Mouse (Mus musculus) MEL (cell line): Measurements from ENCODE around the gene Rhoq.

Experiments used
- CHD1 ChIP-seq: IDR thresholded peaks from 2 replicates; pipeline ENCODE4 v1.6.1; 2012; ENCODE audit warnings: low read depth, mild to moderate bottlenecking, inconsistent platforms, low read length, improper control_type of control experiment
- CHD2 ChIP-seq: IDR thresholded peaks from 2 replicates; pipeline ENCODE4 v1.6.1; 2011; ENCODE audit warnings: low read length, improper control_type of control experiment
- GABPA ChIP-seq: IDR thresholded peaks from 2 replicates; pipeline ENCODE4 v1.6.1; 2012; ENCODE audit warnings: low read depth, mild to moderate bottlenecking, inconsistent platforms, low read length, improper control_type of control experiment, moderate library complexity
- GATA1 ChIP-seq: IDR thresholded peaks from 2 replicates; pipeline ENCODE4 v1.6.1; 2011; ENCODE audit warnings: low read depth, low read length, improper control_type of control experiment
- MAZ ChIP-seq: IDR thresholded peaks from 2 replicates; pipeline ENCODE4 v1.6.1; 2012; ENCODE audit warnings: low read depth, mild to moderate bottlenecking, inconsistent platforms, low read length, improper control_type of control experiment
- MEF2A ChIP-seq: IDR thresholded peaks from 2 replicates; pipeline ENCODE4 v1.6.1; 2014; ENCODE audit warnings: low read depth, mild to moderate bottlenecking, inconsistent platforms, low read length, improper control_type of control experiment; ENCODE audit not compliant: poor library complexity, insufficient replicate concordance, severe bottlenecking; ENCODE audit errors: extremely low read depth
- MYB ChIP-seq: IDR thresholded peaks from 2 replicates; pipeline ENCODE4 v1.6.1; 2011; ENCODE audit warnings: mild to moderate bottlenecking, low read depth, low read length, improper control_type of control experiment
- POLR2A ChIP-seq, 2 experiments: IDR thresholded peaks; 2 replicates each; pipeline ENCODE4 v1.6.1; 2011 to 2012; ENCODE audit warnings: low read length in 2 of 2, mild to moderate bottlenecking in 2 of 2, control low read depth in 1 of 2, improper control_type of control experiment in 1 of 2, low read depth in 1 of 2, moderate library complexity in 1 of 2; ENCODE audit not compliant: control insufficient read depth in 1 of 2, insufficient read depth in 1 of 2, poor library complexity in 1 of 2
- USF1 ChIP-seq: IDR thresholded peaks from 2 replicates; pipeline ENCODE4 v1.6.1; 2014; ENCODE audit warnings: low read depth, mild to moderate bottlenecking, inconsistent platforms, low read length, improper control_type of control experiment, moderate library complexity

DNA sequence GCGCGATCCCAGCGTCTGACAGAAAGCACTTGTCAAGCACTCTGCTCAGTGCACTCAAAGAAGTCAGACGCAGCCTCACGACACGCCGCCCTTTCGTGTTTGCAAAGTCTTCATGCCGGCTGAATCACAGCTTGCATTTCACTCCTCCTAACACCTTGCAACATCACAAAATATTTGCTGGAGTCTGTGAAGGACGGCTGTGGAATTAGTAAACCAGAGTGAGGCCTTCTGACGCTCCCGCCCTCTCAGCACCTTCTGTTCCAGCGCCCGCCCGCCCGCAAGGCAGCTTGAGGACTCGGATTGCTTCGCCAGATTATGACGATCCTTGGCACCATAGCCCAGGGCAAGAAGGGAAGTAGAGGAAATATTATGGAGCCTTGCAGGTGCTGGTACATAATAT, 78.9 kb downstream of the Rhoq start:
- TF ChIP-seq MAZ, result no peak
- TF ChIP-seq MEF2A, result no peak
- no peak for TF ChIP-seq POLR2A (IDR thresholded peaks at IDR 0.05; ENCODE audit: control insufficient read depth in 1 of 2, insufficient read depth in 1 of 2, low read depth in 1 of 2, low read length in 2 of 2, poor library complexity in 1 of 2)
- no peak for TF ChIP-seq CHD2
- TF ChIP-seq GATA1, result no peak
- TF ChIP-seq USF1, result no peak
- no peak for TF ChIP-seq GABPA
- TF ChIP-seq CHD1, result no peak
- no peak for TF ChIP-seq MYB
